Mouse (Mus musculus) lung, embryonic 14.5 days (tissue): ENCODE results near the gene Nr2f6. TPM values are rescaled to one million over a fixed set of nuclear protein-coding genes. Genes with fewer than 3 reads are reported as not detected.
A peak's percentile ranks its signal among the peaks of the same experiment; 100 is the strongest.

Experiments used
- ATAC-seq: fragments of 200-750 bp; cut with Nextera tagmentation; 2 replicates; pipeline ENCODE4 v1.8.0; 2017; ENCODE audit warnings: mild to moderate bottlenecking, moderate TSS enrichment, moderate library complexity; ENCODE audit not compliant: insufficient read depth
- DNase-seq: peaks from one replicate; pipeline ENCODE4 v3.0.0-alpha.2; 2015
- H3K27ac ChIP-seq: fragments of 300-500 bp; sonication (generic); 2 replicates; pipeline ENCODE4 v1.5.1; 2014; ENCODE audit warnings: low read depth, mild to moderate bottlenecking, moderate library complexity
- H3K27me3 ChIP-seq: fragments of 300-500 bp; sonication (generic); 2 replicates; pipeline ENCODE4 v1.6.1; 2014; ENCODE audit warnings: low read length, control low read depth; ENCODE audit not compliant: insufficient read depth
- H3K36me3 ChIP-seq: fragments of 300-500 bp; sonication (generic); 2 replicates; pipeline ENCODE4 v1.6.1; 2014; ENCODE audit warnings: control low read depth; ENCODE audit not compliant: insufficient read depth
- H3K4me1 ChIP-seq: fragments of 300-500 bp; sonication (generic); 2 replicates; pipeline ENCODE4 v1.6.1; 2014; ENCODE audit warnings: antibody characterized with exemption, control low read depth; ENCODE audit not compliant: insufficient read depth
- H3K4me2 ChIP-seq: fragments of 300-500 bp; sonication (generic); 2 replicates; pipeline ENCODE4 v1.6.1; 2014; ENCODE audit warnings: mild to moderate bottlenecking
- H3K4me3 ChIP-seq: fragments of 300-500 bp; sonication (generic); 2 replicates; pipeline ENCODE4 v1.5.1; 2014; ENCODE audit warnings: low read depth, low read length
- H3K9ac ChIP-seq: fragments of 300-500 bp; sonication (generic); 2 replicates; pipeline ENCODE4 v1.6.1; 2014
- H3K9me3 ChIP-seq: fragments of 300-500 bp; sonication (generic); 2 replicates; pipeline ENCODE4 v1.6.1; 2016; ENCODE audit warnings: low read depth, low read length, control low read depth
- CTCF ChIP-seq: IDR thresholded peaks from 2 replicates; pipeline ENCODE4 v1.5.1; 2016; ENCODE audit warnings: antibody characterized with exemption, low read depth
- WGBS: fragments of 180-500 bp; shearing (Covaris S2); extraction: QIAGEN DNeasy Blood & Tissue Kit; methylation state at CpG from one replicate; pipeline ENCODE4 v1.1.7; 2014; 5-methylcytosine and 5-hydroxymethylcytosine counted together
- polyA plus RNA-seq: library from polyadenylated mRNA; unstranded; fragments of >200 nt; fragmentation: Nextera tagmentation; extraction: Ambion mirVana; gene quantifications from 2 replicates; pipeline ENCODE4 v1.2.1, GENCODE M21; 2014

The Nr2f6 gene
- polyA plus RNA-seq, 1 experiment from 2014 or later, result 102 TPM

DNA sequence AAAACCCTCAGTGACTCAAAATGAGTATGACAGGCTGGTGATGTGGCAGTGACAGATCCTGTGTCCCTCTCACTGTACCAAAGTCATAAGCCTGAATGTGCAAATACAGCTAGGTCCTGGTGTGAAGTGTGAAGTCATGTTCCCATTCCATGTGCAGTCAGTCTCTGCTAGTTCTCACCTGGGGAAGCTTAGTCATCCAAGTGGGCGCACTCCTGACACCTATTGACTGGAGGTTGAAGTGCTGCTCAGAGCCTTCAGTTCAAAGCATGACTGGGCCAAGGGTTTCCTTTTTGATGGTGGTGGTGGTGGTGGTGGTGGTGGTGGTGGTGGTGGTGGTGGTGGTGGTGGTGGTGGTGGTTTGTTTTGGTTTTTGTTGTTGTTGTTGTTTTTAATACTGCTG lies 56.9 kb downstream of the Nr2f6 start:
- peak; percentile 23 for DNase-seq
- Histone ChIP-seq H3K27me3 (no peaks in the 10 kb centered on the region), H3K4me2 (no peak overlapping the region), H3K36me3 (peaks cover 74% of the 10 kb centered on the region), H3K9me3 (no peaks in the 10 kb centered on the region), H3K9ac (no peak overlapping the region), H3K27ac (no peak overlapping the region), H3K4me3 (no peak overlapping the region), H3K4me1 (no peaks in the 10 kb centered on the region)
- TF ChIP-seq CTCF, result 0 out of 2 replicates have a peak, but pooled peaks have one; percentile 41
- 82% methylated on average over 1 of the region's 1 CpGs for WGBS
- no peak for ATAC-seq

Other genes starting within 250 kb of the Nr2f6 start
- gene Myo9b, start 109.2 kb downstream of the Nr2f6 start, polyA plus RNA-seq, result 24.2 and 25.3 TPM in 2 replicates
- gene Haus8, start 109.0 kb downstream of the Nr2f6 start, polyA plus RNA-seq, result 55.3 and 60.1 TPM in 2 replicates
- 83.2 and 85.6 TPM in 2 replicates for gene Use1, start 15.1 kb downstream of the Nr2f6 start, polyA plus RNA-seq
- 4.0 and 5.0 TPM in 2 replicates for gene Ocel1, start 10.7 kb downstream of the Nr2f6 start, polyA plus RNA-seq
- gene Ushbp1, start 13.8 kb upstream of the Nr2f6 start, polyA plus RNA-seq, result 20.5 and 20.6 TPM in 2 replicates
- 108 and 114 TPM in 2 replicates for gene Babam1, start 14.9 kb upstream of the Nr2f6 start, polyA plus RNA-seq
- 32.2 and 38.0 TPM in 2 replicates for gene Ankle1, start 24.1 kb upstream of the Nr2f6 start, polyA plus RNA-seq
- gene Abhd8, start 81.7 kb upstream of the Nr2f6 start, polyA plus RNA-seq, result 36.6 and 47.8 TPM in 2 replicates
- 134 and 135 TPM in 2 replicates for gene Mrpl34, start 83.0 kb upstream of the Nr2f6 start, polyA plus RNA-seq
- 101 and 111 TPM in 2 replicates for gene Dda1, start 87.2 kb upstream of the Nr2f6 start, polyA plus RNA-seq
- gene Ano8, start 104.0 kb upstream of the Nr2f6 start, polyA plus RNA-seq, result 2.4 and 3.1 TPM in 2 replicates
- gene Gtpbp3, start 106.1 kb upstream of the Nr2f6 start, polyA plus RNA-seq, result 7.6 and 9.6 TPM in 2 replicates
- 123 and 135 TPM in 2 replicates for gene Plvap, start 129.8 kb upstream of the Nr2f6 start, polyA plus RNA-seq
- gene Ccdc194, start 143.8 kb upstream of the Nr2f6 start, polyA plus RNA-seq, result 1.0 TPM in 2 replicates
- 15.0 and 16.6 TPM in 2 replicates for gene Bst2, start 155.5 kb upstream of the Nr2f6 start, polyA plus RNA-seq
- 89.3 and 106 TPM in 2 replicates for gene Mvb12a, start 161.0 kb upstream of the Nr2f6 start, polyA plus RNA-seq
- 1.9 and 3.2 TPM in 2 replicates for gene Tmem221, start 176.9 kb upstream of the Nr2f6 start, polyA plus RNA-seq
- 0.07 TPM in 1 of 2 replicates, not detected in the other for gene Nxnl1, start 184.6 kb upstream of the Nr2f6 start, polyA plus RNA-seq
- 18.5 and 19.9 TPM in 2 replicates for gene Slc27a1, start 186.9 kb upstream of the Nr2f6 start, polyA plus RNA-seq
- 251 and 253 TPM in 2 replicates for gene Pgls, start 210.2 kb upstream of the Nr2f6 start, polyA plus RNA-seq
- gene Fam129c, start 215.7 kb upstream of the Nr2f6 start, polyA plus RNA-seq, result 2.4 and 4.6 TPM in 2 replicates
- 87.5 and 90.5 TPM in 2 replicates for gene Colgalt1, start 229.0 kb upstream of the Nr2f6 start, polyA plus RNA-seq